ENCODE assay signal across 10 mouse cellular contexts in genomic region chr16:38091706-38092105, GRCm38 (mm10). TPM values are rescaled to one million over a fixed set of nuclear protein-coding genes. Genes with fewer than 3 reads are reported as not detected.
DNase-seq lines count a peak whose midpoint lies in the region; ATAC-seq and TF ChIP-seq lines count a peak whose summit lies in the region.
"Had no signal": no experiment of that assay in that cellular context is flagged by ENCODE, and none has a peak within 500 bp of the region (broad histone marks: within the 10 kb centered on the region; RNA-seq: fewer than 3 reads in every experiment).

No protein-coding gene starts in this region.

- peaks cover 41% of the 10 kb centered on the region for H3K4me1 ChIP-seq in forebrain, embryonic 12.5 days
- H3K4me1 ChIP-seq in liver, embryonic 11.5 days (replicated peaks; ENCODE audit: control insufficient read depth, insufficient read depth, low read length): peaks cover 28% of the 10 kb centered on the region

- no peak for TF ChIP-seq CTCF in gastrocnemius, adult 2 months (IDR thresholded peaks at IDR 0.05)

- no peaks in the 10 kb centered on the region for H3K27me3 ChIP-seq in forebrain, embryonic 12.5 days
- H3K27me3 ChIP-seq in liver, embryonic 11.5 days (replicated peaks; ENCODE audit: control insufficient read depth, insufficient read depth, low read length): no peaks in the 10 kb centered on the region

- peak overlapping the region; percentile 99 for H3K9ac ChIP-seq in forebrain, embryonic 12.5 days
- H3K9ac ChIP-seq in liver, embryonic 11.5 days (ENCODE audit: low read depth, low read length): peak overlapping the region; percentile 22; the same call in 1 of the 2 replicates

- 18% methylated on average over 5 of the region's 5 CpGs for WGBS in forebrain, embryonic 12.5 days
- WGBS in liver, embryonic 11.5 days: 22% methylated on average over 5 of the region's 5 CpGs

- peak overlapping the region; percentile 87 for H3K4me2 ChIP-seq in forebrain, embryonic 12.5 days
- H3K4me2 ChIP-seq in liver, embryonic 11.5 days: peak overlapping the region; percentile 93

- no peak for DNase-seq in gastrocnemius, adult 2 months
- no peak for DNase-seq in gastrocnemius, adult 8-10 months (ENCODE audit: low spot score in 2 of 2)
- DNase-seq in 3T3-L1 (ENCODE audit: low read depth, low spot score): peak; percentile 20
- no peak for DNase-seq in liver, embryonic 11.5 days (ENCODE audit: low spot score)
- DNase-seq in right cerebral cortex, postnatal 25 days: no peak
- no peak for DNase-seq in gastrocnemius, postnatal 36 days
- DNase-seq in thymus, adult 18-20 months: no peak
- DNase-seq: kidney, postnatal 14 days had no signal

- H3K27ac ChIP-seq in gastrocnemius, adult 2 months: peak overlapping the region; percentile 99
- no peak overlapping the region for H3K27ac ChIP-seq in forebrain, embryonic 12.5 days
- H3K27ac ChIP-seq in liver, embryonic 11.5 days (ENCODE audit: low read depth, low read length): no peak overlapping the region

- H3K4me3 ChIP-seq in gastrocnemius, adult 2 months: peak overlapping the region; percentile 87
- H3K4me3 ChIP-seq in forebrain, embryonic 12.5 days (replicated peaks): peak overlapping the region; percentile 96
- peak overlapping the region; percentile 93 for H3K4me3 ChIP-seq in liver, embryonic 11.5 days (ENCODE audit: low read depth, low read length)

- intact Hi-C loops in gastrocnemius, adult 2 months (cut with DNase I): loop anchor here (5.0 kb wide), 1 partner anchor 106 kb away; no protein-coding TSS in a partner anchor
- intact Hi-C loops in gastrocnemius, postnatal 36 days (cut with DNase I): loop anchor here (5.0 kb wide), 2 partner anchors 36 to 106 kb away; no protein-coding TSS in a partner anchor

- ATAC-seq in forebrain, embryonic 12.5 days (ENCODE audit: low FRiP score): no peak
- ATAC-seq in liver, embryonic 11.5 days (replicated peaks; ENCODE audit: low FRiP score): no peak
- ATAC-seq: CD4-positive, CD25-positive, alpha-beta regulatory T cell, adult 4 months had no signal

- no peaks in the 10 kb centered on the region for H3K36me3 ChIP-seq in forebrain, embryonic 12.5 days (replicated peaks)
- H3K36me3 ChIP-seq in liver, embryonic 11.5 days (ENCODE audit: control insufficient read depth, insufficient read depth, low read length): no peaks in the 10 kb centered on the region

- no peaks in the 10 kb centered on the region for H3K9me3 ChIP-seq in forebrain, embryonic 12.5 days
- no peaks in the 10 kb centered on the region for H3K9me3 ChIP-seq in liver, embryonic 11.5 days (ENCODE audit: control insufficient read depth, low read length)

RNA-seq across cellular contexts. Expression of gene Gsk3b, which starts 2.9 kb away (rescaled TPM):
- total RNA-seq in gastrocnemius, adult 2 months (2021): 10 to 100 TPM; 60.7 to 67.3 TPM
- 10 to 100 TPM; 63.7 to 77.1 (median 71.3) TPM for total RNA-seq in gastrocnemius, adult 8-10 months (2022)
- 116 and 129 TPM in 2 replicates for polyA plus RNA-seq in forebrain, embryonic 12.5 days (2016; fragmentation: Nextera tagmentation; extraction: Ambion mirVana)
- polyA plus RNA-seq in liver, embryonic 11.5 days (2014; fragmentation: Nextera tagmentation; extraction: Ambion mirVana): 28.2 and 29.6 TPM in 2 replicates
- total RNA-seq in gastrocnemius, postnatal 36 days (2021): 10 to 100 TPM; 48.5 to 55.5 TPM
